Mouse (Mus musculus) MEL (cell line): ENCODE measurements around the gene Amy2a4. TPM values are rescaled to one million over a fixed set of nuclear protein-coding genes. Genes with fewer than 3 reads are reported as not detected.

Experiments used
- polyA plus RNA-seq, 2 experiments: library from polyadenylated mRNA; stranded (reverse) in 1 of 2; unstranded in 1 of 2; fragments of >175 nt in 1 of 2; fragments of >200 nt in 1 of 2; gene quantifications; 2 replicates each; pipeline versions ENCODE4 v1.2.1 to v1.2.4; 2012; ENCODE audit warnings: low replicate concordance in 2 of 2, low read depth in 1 of 2; ENCODE audit not compliant: insufficient read length in 2 of 2, insufficient read depth in 1 of 2, missing spikeins in 1 of 2
- total RNA-seq: library from RNA; depleted of rRNA; stranded (reverse); fragments of 300-350 nt; gene quantifications from 2 replicates; pipeline ENCODE4 v1.2.3, GENCODE M21; 2012; rRNA removed

The Amy2a4 gene
- total and polyA plus RNA-seq, 3 experiments = not detected

Other genes with a start within 250 kb of the Amy2a4 start
- gene Amy2a5, start 32.6 kb downstream of the Amy2a4 start, total RNA-seq = not detected in 2 replicates
- not detected for gene Amy2a5, start 32.6 kb downstream of the Amy2a4 start, polyA plus RNA-seq
- gene Amy2a3, start 32.6 kb upstream of the Amy2a4 start, total RNA-seq = not detected in 2 replicates
- not detected for gene Amy2a3, start 32.6 kb upstream of the Amy2a4 start, polyA plus RNA-seq
- gene Amy2a2, start 65.2 kb upstream of the Amy2a4 start, total RNA-seq = not detected in 2 replicates
- gene Amy2a2, start 65.2 kb upstream of the Amy2a4 start, polyA plus RNA-seq = not detected
- not detected in 2 replicates for gene Amy2a1, start 241.0 kb upstream of the Amy2a4 start, total RNA-seq
- gene Amy2a1, start 241.0 kb upstream of the Amy2a4 start, polyA plus RNA-seq = not detected